Mouse (Mus musculus): ENCODE results near the gene Trak1.

GRCm38 (mm10) chr9:121311846-121312236 is 14.5 kb downstream of the Trak1 start:
- TF ChIP-seq POLR2A (IDR thresholded peaks at IDR 0.05; ENCODE audit: low read depth, low read length) (no peak), EP300 (IDR thresholded peaks at IDR 0.05; ENCODE audit: low read length) (no peak), CTCF (conservative IDR thresholded peaks at IDR 0.05 in 1 of 2, IDR thresholded peaks at IDR 0.05 in 1 of 2; ENCODE audit: low read depth in 2 of 2, low read length in 2 of 2) (no peak), RAD21 (IDR thresholded peaks at IDR 0.05; ENCODE audit: low read depth, low read length) (no peak), PAX5 (IDR thresholded peaks at IDR 0.05; ENCODE audit: low read length) (no peak)
